Mouse (Mus musculus) hindbrain, embryonic 15.5 days (tissue): Measurements from ENCODE around the gene Gngt2. TPM values are rescaled to one million over a fixed set of nuclear protein-coding genes. Genes with fewer than 3 reads are reported as not detected.

ENCODE experiments used
- ATAC-seq: fragments of 200-750 bp; cut with Nextera tagmentation; 2 replicates; pipeline ENCODE4 v1.8.0; 2017; ENCODE audit warnings: low read depth, moderate number of reproducible peaks, moderate TSS enrichment; ENCODE audit not compliant: low FRiP score
- H3K27ac ChIP-seq: fragments of 300-500 bp; sonication (generic); replicated peaks from 2 replicates; pipeline ENCODE4 v1.5.1; 2015; ENCODE audit warnings: mild to moderate bottlenecking, inconsistent platforms
- H3K27me3 ChIP-seq: fragments of 300-500 bp; sonication (generic); 2 replicates; pipeline ENCODE4 v1.6.1; 2015; ENCODE audit warnings: control low read depth, inconsistent platforms
- H3K36me3 ChIP-seq: fragments of 300-500 bp; sonication (generic); 2 replicates; pipeline ENCODE4 v1.6.1; 2015; ENCODE audit warnings: control low read depth, inconsistent platforms
- H3K4me1 ChIP-seq: fragments of 300-500 bp; sonication (generic); replicated peaks from 2 replicates; pipeline ENCODE4 v1.6.1; 2015; ENCODE audit warnings: control low read depth, inconsistent platforms
- H3K4me2 ChIP-seq: fragments of 300-500 bp; sonication (generic); 2 replicates; pipeline ENCODE4 v1.6.1; 2015; ENCODE audit warnings: moderate library complexity, mild to moderate bottlenecking, inconsistent platforms
- H3K4me3 ChIP-seq: fragments of 300-500 bp; sonication (generic); 2 replicates; pipeline ENCODE4 v1.5.1; 2015; ENCODE audit warnings: mild to moderate bottlenecking, inconsistent platforms
- H3K9ac ChIP-seq: fragments of 300-500 bp; sonication (generic); 2 replicates; pipeline ENCODE4 v1.6.1; 2015; ENCODE audit warnings: inconsistent platforms
- H3K9me3 ChIP-seq: fragments of 300-500 bp; sonication (generic); 2 replicates; pipeline ENCODE4 v1.6.1; 2016; ENCODE audit warnings: control low read depth, inconsistent platforms
- WGBS: fragments of 180-500 bp; shearing (Covaris S2); methylation state at CpG from one replicate; pipeline ENCODE4 v1.1.7; 2015; 5-methylcytosine and 5-hydroxymethylcytosine counted together
- polyA plus RNA-seq: library from polyadenylated mRNA; unstranded; fragments of >200 nt; fragmentation: Nextera tagmentation; extraction: Ambion mirVana; gene quantifications from 2 replicates; pipeline ENCODE4 v1.2.1, GENCODE M21; 2015

The Gngt2 gene
- polyA plus RNA-seq, 1 experiment from 2014 or later, result 1.8 TPM

- H3K4me1 ChIP-seq, result no peaks in the 10 kb centered on the region
- no peaks in the 10 kb centered on the region for H3K36me3 ChIP-seq
- H3K9ac ChIP-seq, result no peak overlapping the region
- H3K27me3 ChIP-seq, result no peaks in the 10 kb centered on the region
- no peaks in the 10 kb centered on the region for H3K9me3 ChIP-seq
- H3K4me2 ChIP-seq, result no peak overlapping the region
- H3K27ac ChIP-seq, result no peak overlapping the region
- H3K4me3 ChIP-seq, result no peak overlapping the region
- 51% methylated on average over 4 of the region's 4 CpGs for WGBS
- ATAC-seq, result no peak
These were observed 24.8 kb upstream of the Gngt2 start for GRCm38 (mm10) chr11:95812224-95812623.

DNA sequence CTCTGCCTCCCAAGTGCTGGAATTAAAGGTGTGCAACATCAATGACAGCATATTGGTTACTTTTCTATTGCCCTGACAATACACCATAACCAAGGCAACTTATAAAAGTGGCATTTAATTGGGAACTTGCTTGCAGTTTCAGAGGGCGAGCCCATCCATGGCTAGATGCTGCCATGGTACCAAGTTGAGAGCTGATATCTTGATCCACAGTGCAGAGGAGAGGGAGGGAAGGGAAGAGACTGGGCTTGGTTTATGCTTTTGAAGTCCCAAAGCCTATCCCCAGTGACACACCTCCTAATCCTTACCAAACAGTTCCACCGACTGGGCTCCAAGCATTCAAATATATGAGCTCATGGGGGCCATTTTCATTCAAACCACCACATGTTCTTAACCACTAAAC is 22.9 kb upstream of the Gngt2 start:
- no peak for ATAC-seq
- Histone ChIP-seq H3K4me2 (no peak overlapping the region), H3K27me3 (no peaks in the 10 kb centered on the region), H3K4me3 (no peak overlapping the region), H3K9ac (no peak overlapping the region), H3K36me3 (no peaks in the 10 kb centered on the region), H3K9me3 (no peaks in the 10 kb centered on the region), H3K4me1 (no peaks in the 10 kb centered on the region), H3K27ac (no peak overlapping the region)
- whole genome bisulfite sequencing, result 95% methylated on average over 2 of the region's 2 CpGs

GRCm38 (mm10) chr11:95814857-95815256 is 22.2 kb upstream of the Gngt2 start:
- 80% methylated on average over 5 of the region's 5 CpGs for WGBS
- Histone ChIP-seq H3K4me1 (no peaks in the 10 kb centered on the region), H3K27me3 (no peaks in the 10 kb centered on the region), H3K27ac (no peak overlapping the region), H3K9ac (no peak overlapping the region), H3K9me3 (no peaks in the 10 kb centered on the region), H3K36me3 (no peaks in the 10 kb centered on the region), H3K4me2 (no peak overlapping the region), H3K4me3 (no peak overlapping the region)
- no peak for ATAC-seq

DNA sequence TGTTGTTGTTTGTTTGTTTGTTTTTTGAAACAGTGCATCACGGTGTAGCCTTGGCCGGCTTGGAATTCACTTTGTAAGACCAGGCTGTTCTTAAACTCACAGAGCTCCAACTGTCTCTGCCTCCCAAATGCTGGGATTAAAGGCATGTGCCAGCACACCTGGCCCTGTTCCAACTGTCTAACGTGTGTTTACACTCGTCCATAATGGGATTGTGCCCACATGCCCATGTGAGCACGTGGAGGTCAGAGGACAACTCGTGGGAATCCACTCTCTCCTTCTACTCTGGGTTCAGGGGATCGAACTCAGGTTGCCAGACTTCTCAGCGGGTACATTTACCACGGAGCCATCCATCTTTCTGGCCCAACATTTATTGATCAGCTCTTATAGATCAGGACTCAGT is 21.6 kb upstream of the Gngt2 start:
- Histone ChIP-seq H3K4me1 (no peaks in the 10 kb centered on the region), H3K27me3 (no peaks in the 10 kb centered on the region), H3K9ac (no peak overlapping the region), H3K27ac (no peak overlapping the region), H3K4me2 (no peak overlapping the region), H3K9me3 (no peaks in the 10 kb centered on the region), H3K4me3 (no peak overlapping the region), H3K36me3 (no peaks in the 10 kb centered on the region)
- WGBS, result 77% methylated on average over 9 of the region's 9 CpGs
- no peak for ATAC-seq

DNA sequence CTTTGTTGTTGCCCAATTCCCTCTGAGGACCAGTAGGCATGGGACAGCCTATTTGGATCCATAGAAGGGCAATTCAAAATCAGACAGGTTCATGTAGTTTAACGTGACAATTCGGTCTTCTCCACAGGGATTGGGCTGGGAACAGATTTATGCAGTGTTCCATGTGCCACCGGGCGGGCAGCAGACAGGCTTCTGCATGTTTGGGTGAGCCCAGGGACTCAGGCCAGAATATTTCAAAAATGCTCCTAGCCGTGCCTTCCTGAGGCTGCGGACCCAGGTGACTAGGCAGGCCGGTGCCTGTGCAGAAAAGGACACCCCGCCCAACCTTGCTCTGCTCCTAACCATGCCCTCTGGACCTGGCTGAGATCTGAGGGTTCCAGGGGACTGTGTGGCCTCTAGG is 17.9 kb upstream of the Gngt2 start:
- ATAC-seq, result no peak
- no peak overlapping the region for H3K9ac ChIP-seq
- no peak overlapping the region for H3K27ac ChIP-seq
- WGBS, result 88% methylated on average over 8 of the region's 8 CpGs
- H3K9me3 ChIP-seq, result no peaks in the 10 kb centered on the region
- H3K4me3 ChIP-seq, result no peak overlapping the region
- H3K27me3 ChIP-seq, result peaks cover 13% of the 10 kb centered on the region
- H3K4me1 ChIP-seq, result peaks cover 4% of the 10 kb centered on the region; the same call in 1 of the 2 replicates
- H3K36me3 ChIP-seq, result no peaks in the 10 kb centered on the region
- no peak overlapping the region for H3K4me2 ChIP-seq

GRCm38 (mm10) chr11:95821511-95821910 is 15.5 kb upstream of the Gngt2 start:
- 92% methylated on average over 3 of the region's 3 CpGs for WGBS
- no peak for ATAC-seq
- H3K4me3 ChIP-seq, result no peak overlapping the region

DNA sequence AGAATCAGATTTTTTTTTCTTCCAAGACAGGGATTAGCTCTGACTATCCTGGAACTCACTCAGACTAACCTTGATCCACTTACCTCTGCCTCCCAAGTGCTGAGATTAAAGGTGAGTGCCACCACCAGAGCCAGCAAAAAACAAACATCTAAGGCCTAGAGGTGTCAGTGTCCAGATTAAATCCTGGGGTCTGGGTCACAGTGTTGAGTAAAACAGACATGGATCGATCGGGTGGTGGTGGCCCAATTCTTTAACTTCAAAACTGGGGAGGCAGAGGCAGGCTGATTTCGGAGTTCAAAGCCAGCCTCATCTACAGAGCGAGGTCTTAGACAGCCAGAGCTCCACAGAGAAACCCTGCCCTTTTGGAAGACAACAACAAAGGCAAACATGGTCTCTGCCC is 14.6 kb upstream of the Gngt2 start:
- H3K27ac ChIP-seq, result no peak overlapping the region
- no peaks in the 10 kb centered on the region for H3K36me3 ChIP-seq
- 98% methylated on average over 4 of the region's 4 CpGs for WGBS
- peaks cover 34% of the 10 kb centered on the region for H3K27me3 ChIP-seq
- H3K4me3 ChIP-seq, result no peak overlapping the region
- H3K9ac ChIP-seq, result no peak overlapping the region
- no peaks in the 10 kb centered on the region for H3K9me3 ChIP-seq
- ATAC-seq, result no peak
- no peak overlapping the region for H3K4me2 ChIP-seq
- H3K4me1 ChIP-seq, result peaks cover 13% of the 10 kb centered on the region

More at GRCm38 (mm10) chr11:95821511-95821910, 15.5 kb upstream of the Gngt2 start:
- no peak overlapping the region for H3K9ac ChIP-seq
- H3K4me1 ChIP-seq, result peaks cover 13% of the 10 kb centered on the region
- no peaks in the 10 kb centered on the region for H3K9me3 ChIP-seq
- no peak overlapping the region for H3K27ac ChIP-seq
- H3K36me3 ChIP-seq, result no peaks in the 10 kb centered on the region
- peaks cover 28% of the 10 kb centered on the region for H3K27me3 ChIP-seq
- H3K4me2 ChIP-seq, result no peak overlapping the region

GRCm38 (mm10) chr11:95824071-95824876 is 12.7 kb upstream of the Gngt2 start, which contains the start of gene Phospho1:
Gene Phospho1, plus strand, starts transcription at chr11:95824499.
- H3K27ac ChIP-seq, result no peak within 1 kb of the TSS
- peaks cover 51% of the 10 kb centered on the region for H3K27me3 ChIP-seq
- ATAC-seq, result peak; percentile 96
- H3K4me2 ChIP-seq, result peak within 1 kb of the TSS; percentile 99
- H3K36me3 ChIP-seq, result no peaks in the 10 kb centered on the region
- H3K9ac ChIP-seq, result peak within 1 kb of the TSS; percentile 68
- H3K4me1 ChIP-seq, result peaks cover 13% of the 10 kb centered on the region
- peak within 1 kb of the TSS; percentile 66 for H3K4me3 ChIP-seq
- H3K9me3 ChIP-seq, result no peaks in the 10 kb centered on the region
- under 1% methylated on average over 61 of the region's 78 CpGs for WGBS

DNA sequence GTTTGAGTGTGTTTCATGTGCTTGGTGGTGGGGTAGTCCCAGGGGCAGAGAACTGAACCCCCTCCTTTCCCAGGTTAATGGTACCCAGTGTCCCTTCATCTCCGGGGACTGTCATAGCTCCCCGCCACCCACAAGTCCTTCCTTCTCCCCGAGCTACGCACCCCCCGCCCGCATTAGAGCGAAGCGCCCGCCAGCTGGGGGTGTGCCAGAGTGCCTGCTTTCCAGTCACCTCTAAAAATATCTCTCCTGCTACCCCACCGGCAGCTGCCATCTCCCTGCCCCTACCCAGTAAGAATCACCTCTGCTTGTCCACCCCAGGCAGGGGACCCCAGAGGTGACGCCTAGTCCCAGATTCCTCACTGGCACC is 12.2 kb upstream of the Gngt2 start:
- H3K4me3 ChIP-seq, result peak overlapping the region; percentile 66
- H3K4me1 ChIP-seq, result peaks cover 13% of the 10 kb centered on the region
- H3K36me3 ChIP-seq, result no peaks in the 10 kb centered on the region
- H3K4me2 ChIP-seq, result peak overlapping the region; percentile 99
- no peaks in the 10 kb centered on the region for H3K9me3 ChIP-seq
- H3K27me3 ChIP-seq, result peaks cover 57% of the 10 kb centered on the region
- no peak overlapping the region for H3K27ac ChIP-seq
- H3K9ac ChIP-seq, result peak overlapping the region; percentile 68
- ATAC-seq, result peak; percentile 55; the same call in 1 of the 2 replicates
- WGBS, result 0% methylated on average over 8 of the region's 11 CpGs

GRCm38 (mm10) chr11:95825625-95826024 is 11.4 kb upstream of the Gngt2 start:
- Histone ChIP-seq H3K9ac (no peak overlapping the region), H3K9me3 (no peaks in the 10 kb centered on the region), H3K27ac (no peak overlapping the region), H3K4me3 (0 out of 2 replicates have a peak overlapping the region, but pooled peaks have one; percentile 66), H3K4me2 (no peak overlapping the region), H3K27me3 (peaks cover 65% of the 10 kb centered on the region), H3K4me1 (peaks cover 21% of the 10 kb centered on the region), H3K36me3 (no peaks in the 10 kb centered on the region)
- WGBS, result 46% methylated on average over 3 of the region's 3 CpGs
- no peak for ATAC-seq

- H3K27ac ChIP-seq, result no peak overlapping the region
- ATAC-seq, result no peak
- WGBS, result 55% methylated on average over 6 of the region's 6 CpGs
- no peaks in the 10 kb centered on the region for H3K36me3 ChIP-seq
- H3K4me3 ChIP-seq, result no peak overlapping the region
- H3K27me3 ChIP-seq, result peaks cover 74% of the 10 kb centered on the region
- H3K9ac ChIP-seq, result no peak overlapping the region
- no peaks in the 10 kb centered on the region for H3K9me3 ChIP-seq
- peaks cover 30% of the 10 kb centered on the region for H3K4me1 ChIP-seq
- no peak overlapping the region for H3K4me2 ChIP-seq
These were observed 10.5 kb upstream of the Gngt2 start for GRCm38 (mm10) chr11:95826317-95827167.

DNA sequence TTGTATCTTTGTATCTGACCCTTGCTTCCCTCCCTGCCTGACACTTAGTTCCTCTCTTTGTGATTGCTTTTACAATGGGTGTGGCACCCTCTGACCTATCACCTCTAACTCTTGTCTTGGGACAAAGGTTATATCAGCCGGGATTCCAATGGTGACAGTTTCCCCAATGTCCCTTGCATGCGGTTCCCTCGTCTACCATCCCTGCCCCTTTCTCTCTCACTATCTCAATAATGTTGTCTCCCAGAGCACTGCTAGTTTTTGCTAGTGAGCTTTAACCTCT is 9.9 kb upstream of the Gngt2 start:
- no peaks in the 10 kb centered on the region for H3K9me3 ChIP-seq
- peaks cover 78% of the 10 kb centered on the region for H3K27me3 ChIP-seq
- no peak for ATAC-seq
- H3K4me2 ChIP-seq, result no peak overlapping the region
- no peak overlapping the region for H3K9ac ChIP-seq
- peaks cover 30% of the 10 kb centered on the region for H3K4me1 ChIP-seq
- WGBS, result 17% methylated on average over 3 of the region's 3 CpGs
- H3K4me3 ChIP-seq, result no peak overlapping the region
- no peaks in the 10 kb centered on the region for H3K36me3 ChIP-seq
- H3K27ac ChIP-seq, result no peak overlapping the region
